Mouse (Mus musculus) embryonic facial prominence, embryonic 13.5 days (tissue): ENCODE data around the gene Nrip1. TPM values are rescaled to one million over a fixed set of nuclear protein-coding genes. Genes with fewer than 3 reads are reported as not detected.
"Not testable (repeated sequence)": the region's sequence is repeated elsewhere in the genome, so short reads cannot be mapped to it uniquely, and the experiment has no call there.

Experiments used
- ATAC-seq: fragments of 200-750 bp; cut with Nextera tagmentation; 2 replicates; pipeline ENCODE4 v1.8.0; 2017; ENCODE audit warnings: low read depth; ENCODE audit not compliant: insufficient number of reproducible peaks, insufficient read depth, low FRiP score, low TSS enrichment
- H3K27ac ChIP-seq: fragments of 300-500 bp; sonication (generic); 2 replicates; pipeline ENCODE4 v1.5.1; 2015; ENCODE audit warnings: moderate library complexity, mild to moderate bottlenecking, inconsistent platforms
- H3K27me3 ChIP-seq: fragments of 300-500 bp; sonication (generic); 2 replicates; pipeline ENCODE4 v1.6.1; 2015; ENCODE audit warnings: mild to moderate bottlenecking, inconsistent platforms
- H3K36me3 ChIP-seq: fragments of 300-500 bp; sonication (generic); 2 replicates; pipeline ENCODE4 v1.6.1; 2015; ENCODE audit warnings: mild to moderate bottlenecking, inconsistent platforms
- H3K4me1 ChIP-seq: fragments of 300-500 bp; sonication (generic); 2 replicates; pipeline ENCODE4 v1.6.1; 2015; ENCODE audit warnings: inconsistent platforms
- H3K4me2 ChIP-seq: fragments of 300-500 bp; sonication (generic); 2 replicates; pipeline ENCODE4 v1.6.1; 2015; ENCODE audit warnings: moderate library complexity, mild to moderate bottlenecking, inconsistent platforms
- H3K4me3 ChIP-seq: fragments of 300-500 bp; sonication (generic); 2 replicates; pipeline ENCODE4 v1.5.1; 2015; ENCODE audit warnings: mild to moderate bottlenecking, inconsistent platforms
- H3K9ac ChIP-seq: fragments of 300-500 bp; sonication (generic); 2 replicates; pipeline ENCODE4 v1.6.1; 2015; ENCODE audit warnings: mild to moderate bottlenecking, inconsistent platforms
- H3K9me3 ChIP-seq: fragments of 300-500 bp; sonication (generic); 2 replicates; pipeline ENCODE4 v1.6.1; 2016; ENCODE audit warnings: inconsistent platforms
- WGBS: fragments of 180-500 bp; shearing (Covaris S2); methylation state at CpG from one replicate; pipeline ENCODE4 v1.1.7; 2015; ENCODE audit warnings: mixed read lengths; 5-methylcytosine and 5-hydroxymethylcytosine counted together
- polyA plus RNA-seq: library from polyadenylated mRNA; unstranded; fragments of >200 nt; fragmentation: Nextera tagmentation; extraction: Ambion mirVana; gene quantifications from 2 replicates; pipeline ENCODE4 v1.2.1, GENCODE M21; 2015

Gene Nrip1
- polyA plus RNA-seq, 1 experiment from 2014 or later = 42.6 TPM

GRCm38 (mm10) chr16:76406897-76407296, 33.3 kb upstream of the Nrip1 start:
- Histone ChIP-seq H3K36me3 (no peaks in the 10 kb centered on the region), H3K27ac (no peak overlapping the region), H3K4me3 (no peak overlapping the region), H3K4me1 (0 out of 2 replicates have a peak, but pooled peaks cover 3% of the 10 kb centered on the region), H3K9me3 (no peaks in the 10 kb centered on the region), H3K27me3 (no peaks in the 10 kb centered on the region), H3K4me2 (peak overlapping the region; percentile 35), H3K9ac (no peak overlapping the region; the same call in 1 of the 2 replicates)
- no peak for ATAC-seq
- 25% methylated on average over 7 of the region's 7 CpGs for WGBS

- H3K4me2 ChIP-seq = no peak overlapping the region
- H3K4me1 ChIP-seq = 0 out of 2 replicates have a peak, but pooled peaks cover 3% of the 10 kb centered on the region
- H3K9ac ChIP-seq = no peak overlapping the region
- H3K9me3 ChIP-seq = no peaks in the 10 kb centered on the region
- H3K27me3 ChIP-seq = no peaks in the 10 kb centered on the region
- ATAC-seq = no peak
- no peak overlapping the region for H3K27ac ChIP-seq
- no peak overlapping the region for H3K4me3 ChIP-seq
- WGBS = 91% methylated on average over 7 of the region's 7 CpGs
- no peaks in the 10 kb centered on the region for H3K36me3 ChIP-seq
These were observed 32.7 kb upstream of the Nrip1 start for GRCm38 (mm10) chr16:76406319-76406718.

GRCm38 (mm10) chr16:76403305-76403704, 29.7 kb upstream of the Nrip1 start:
- not testable (repeated sequence) for H3K4me1 ChIP-seq, H3K4me2 ChIP-seq, H3K9me3 ChIP-seq, H3K27ac ChIP-seq, H3K4me3 ChIP-seq, H3K9ac ChIP-seq, ATAC-seq, H3K36me3 ChIP-seq, H3K27me3 ChIP-seq
- 92% methylated on average over 24 of the region's 24 CpGs for WGBS

- Histone ChIP-seq H3K4me1 (no peaks in the 10 kb centered on the region), H3K27me3 (no peaks in the 10 kb centered on the region), H3K27ac (no peak overlapping the region), H3K9ac (no peak overlapping the region), H3K9me3 (no peaks in the 10 kb centered on the region), H3K4me3 (no peak overlapping the region), H3K4me2 (no peak overlapping the region), H3K36me3 (no peaks in the 10 kb centered on the region)
- 66% methylated on average over 1 of the region's 1 CpGs for WGBS
- ATAC-seq = no peak
These were observed 22.9 kb upstream of the Nrip1 start for GRCm38 (mm10) chr16:76396512-76396911.

- no peak overlapping the region for H3K27ac ChIP-seq
- no peaks in the 10 kb centered on the region for H3K4me1 ChIP-seq
- no peaks in the 10 kb centered on the region for H3K9me3 ChIP-seq
- no peaks in the 10 kb centered on the region for H3K36me3 ChIP-seq
- WGBS = 81% methylated on average over 3 of the region's 3 CpGs
- no peaks in the 10 kb centered on the region for H3K27me3 ChIP-seq
- H3K9ac ChIP-seq = no peak overlapping the region
- no peak for ATAC-seq
- no peak overlapping the region for H3K4me2 ChIP-seq
- no peak overlapping the region for H3K4me3 ChIP-seq
These were observed 19.6 kb upstream of the Nrip1 start for GRCm38 (mm10) chr16:76393267-76393666.

GRCm38 (mm10) chr16:76386496-76386895, 12.9 kb upstream of the Nrip1 start:
- no peak overlapping the region for H3K9ac ChIP-seq
- no peak overlapping the region for H3K27ac ChIP-seq
- WGBS = 64% methylated on average over 5 of the region's 5 CpGs
- no peak overlapping the region for H3K4me2 ChIP-seq
- no peaks in the 10 kb centered on the region for H3K36me3 ChIP-seq
- H3K4me3 ChIP-seq = no peak overlapping the region
- no peak for ATAC-seq
- H3K4me1 ChIP-seq = no peaks in the 10 kb centered on the region
- H3K9me3 ChIP-seq = no peaks in the 10 kb centered on the region
- no peaks in the 10 kb centered on the region for H3K27me3 ChIP-seq

GRCm38 (mm10) chr16:76386071-76386470, 12.4 kb upstream of the Nrip1 start:
- Histone ChIP-seq H3K36me3 (no peaks in the 10 kb centered on the region), H3K9ac (no peak overlapping the region), H3K4me3 (no peak overlapping the region), H3K27me3 (no peaks in the 10 kb centered on the region), H3K9me3 (no peaks in the 10 kb centered on the region), H3K27ac (no peak overlapping the region), H3K4me2 (no peak overlapping the region), H3K4me1 (no peaks in the 10 kb centered on the region)
- 65% methylated on average over 4 of the region's 4 CpGs for WGBS
- ATAC-seq = no peak

GRCm38 (mm10) chr16:76377211-76377610, 3.6 kb upstream of the Nrip1 start:
- Histone ChIP-seq H3K27me3 (no peaks in the 10 kb centered on the region), H3K36me3 (no peaks in the 10 kb centered on the region), H3K9me3 (no peaks in the 10 kb centered on the region), H3K4me1 (no peaks in the 10 kb centered on the region), H3K4me3 (no peak overlapping the region), H3K9ac (no peak overlapping the region), H3K4me2 (no peak overlapping the region), H3K27ac (no peak overlapping the region)
- WGBS = 91% methylated on average over 3 of the region's 3 CpGs
- ATAC-seq = no peak

- no peaks in the 10 kb centered on the region for H3K9me3 ChIP-seq
- no peaks in the 10 kb centered on the region for H3K4me1 ChIP-seq
- H3K4me2 ChIP-seq = no peak overlapping the region
- no peak overlapping the region for H3K9ac ChIP-seq
- no peaks in the 10 kb centered on the region for H3K27me3 ChIP-seq
- no peak overlapping the region for H3K4me3 ChIP-seq
- no peak for ATAC-seq
- no peak overlapping the region for H3K27ac ChIP-seq
- no peaks in the 10 kb centered on the region for H3K36me3 ChIP-seq
- WGBS = 95% methylated on average over 8 of the region's 8 CpGs
These were observed 3.0 kb upstream of the Nrip1 start for GRCm38 (mm10) chr16:76376661-76377060.

GRCm38 (mm10) chr16:76372941-76373561, 576 bp downstream of the Nrip1 start:
- H3K27me3 ChIP-seq = no peaks in the 10 kb centered on the region
- H3K4me3 ChIP-seq = peak overlapping the region; percentile 86
- H3K4me2 ChIP-seq = peak overlapping the region; percentile 74
- no peaks in the 10 kb centered on the region for H3K9me3 ChIP-seq
- peak overlapping the region; percentile 99 for H3K27ac ChIP-seq
- under 1% methylated on average over 70 of the region's 70 CpGs for WGBS
- H3K4me1 ChIP-seq = peaks cover 22% of the 10 kb centered on the region
- no peaks in the 10 kb centered on the region for H3K36me3 ChIP-seq
- peak overlapping the region; percentile 98 for H3K9ac ChIP-seq
- ATAC-seq = peak; percentile 91

GRCm38 (mm10) chr16:76372045-76372940, 1.3 kb downstream of the Nrip1 start:
- no peaks in the 10 kb centered on the region for H3K9me3 ChIP-seq
- peaks cover 22% of the 10 kb centered on the region for H3K4me1 ChIP-seq
- H3K27me3 ChIP-seq = no peaks in the 10 kb centered on the region
- WGBS = under 1% methylated on average over 65 of the region's 102 CpGs
- peak overlapping the region; percentile 86 for H3K4me3 ChIP-seq
- H3K4me2 ChIP-seq = peak overlapping the region; percentile 74
- peak overlapping the region; percentile 98 for H3K9ac ChIP-seq
- H3K36me3 ChIP-seq = peaks cover 2% of the 10 kb centered on the region; the same call in 1 of the 2 replicates
- peak overlapping the region; percentile 99 for H3K27ac ChIP-seq
- ATAC-seq = peak; percentile 71

- Histone ChIP-seq H3K9ac (peak overlapping the region; percentile 98), H3K4me1 (peaks cover 22% of the 10 kb centered on the region), H3K4me2 (peak overlapping the region; percentile 74), H3K27me3 (no peaks in the 10 kb centered on the region), H3K9me3 (no peaks in the 10 kb centered on the region), H3K27ac (peak overlapping the region; percentile 99; the same call in 1 of the 2 replicates), H3K4me3 (peak overlapping the region; percentile 86), H3K36me3 (peaks cover 8% of the 10 kb centered on the region; the same call in 1 of the 2 replicates)
- 2% methylated on average over 7 of the region's 7 CpGs for WGBS
- ATAC-seq = no peak
These were observed 2.1 kb downstream of the Nrip1 start for GRCm38 (mm10) chr16:76371614-76371917.
